16 mouse cellular contexts compared by ENCODE assay signal in the genomic region with DNA sequence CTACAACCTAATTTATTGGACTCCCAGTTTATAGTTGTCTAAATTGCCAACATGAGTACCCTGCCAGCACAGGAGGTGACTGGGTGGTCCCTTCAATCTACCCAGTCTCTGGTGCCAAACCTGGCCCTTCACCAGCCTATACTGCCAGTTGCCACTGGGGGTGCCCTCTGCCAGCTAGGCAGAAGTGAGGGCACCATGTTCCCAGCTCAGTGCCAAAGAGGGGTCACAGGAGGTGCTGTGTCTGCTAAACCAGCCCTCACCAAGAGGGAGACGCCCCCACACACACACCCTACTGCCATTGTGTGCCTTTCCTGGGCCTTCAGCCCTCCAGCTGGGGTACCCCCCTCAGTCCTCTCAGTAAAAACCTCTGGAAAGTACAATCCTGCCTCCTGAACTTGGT. TPM values are rescaled to one million over a fixed set of nuclear protein-coding genes. Genes with fewer than 3 reads are reported as not detected.
DNase-seq lines count a peak whose midpoint lies in the region; ATAC-seq and TF ChIP-seq lines count a peak whose summit lies in the region.
"Had no signal": no experiment of that assay in that cellular context is flagged by ENCODE, and none has a peak within 500 bp of the region (broad histone marks: within the 10 kb centered on the region; RNA-seq: fewer than 3 reads in every experiment).

No protein-coding gene starts in this region.

- no peak for DNase-seq in lung, embryonic 14.5 days
- DNase-seq in lung, postnatal 36 days = no peak
- DNase-seq in gastrocnemius, adult 18-20 months (ENCODE audit: low spot score) = no peak
- DNase-seq: adrenal gland, postnatal 14 days; kidney, postnatal 25 days; retina, postnatal 1 day had no signal

- 0 out of 2 replicates have a peak, but pooled peaks have one; percentile 20 for ATAC-seq in intestine, postnatal 0 days
- ATAC-seq in intestine, embryonic 15.5 days = no peak
- no peak for ATAC-seq in lung, embryonic 14.5 days (ENCODE audit: insufficient read depth)
- no peak for ATAC-seq in forebrain, embryonic 15.5 days (replicated peaks)
- ATAC-seq: inflammation-experienced regulatory T-cells, adult 6 months had no signal

- TF ChIP-seq POLR2A in ES-Bruce4 (IDR thresholded peaks at IDR 0.05; ENCODE audit: insufficient read depth, low read length) = no peak
- TF ChIP-seq POLR2A in cortical plate, adult 2 months (IDR thresholded peaks at IDR 0.05; ENCODE audit: extremely low read depth, insufficient read depth, low read length) = no peak

- no peak for TF ChIP-seq EP300 in ES-Bruce4 (IDR thresholded peaks at IDR 0.05; ENCODE audit: insufficient read depth, low read depth, low read length)

- no peak overlapping the region for H3K4me2 ChIP-seq in intestine, postnatal 0 days (replicated peaks; ENCODE audit: low read depth)
- H3K4me2 ChIP-seq in intestine, embryonic 15.5 days (replicated peaks) = no peak overlapping the region
- no peak overlapping the region for H3K4me2 ChIP-seq in lung, embryonic 14.5 days
- H3K4me2 ChIP-seq in forebrain, embryonic 15.5 days (replicated peaks) = no peak overlapping the region
- H3K4me2 ChIP-seq: embryonic facial prominence, embryonic 13.5 days had no signal

- peaks cover 7% of the 10 kb centered on the region; the same call in 1 of the 2 replicates for H3K36me3 ChIP-seq in intestine, postnatal 0 days (ENCODE audit: control insufficient read depth, insufficient read depth)
- H3K36me3 ChIP-seq in intestine, embryonic 15.5 days = no peaks in the 10 kb centered on the region
- H3K36me3 ChIP-seq in lung, embryonic 14.5 days (ENCODE audit: insufficient read depth) = 0 out of 2 replicates have a peak, but pooled peaks cover 5% of the 10 kb centered on the region
- H3K36me3 ChIP-seq in ES-Bruce4 (ENCODE audit: control insufficient read depth, insufficient read depth, low read length, poor library complexity, severe bottlenecking) = no peaks in the 10 kb centered on the region
- no peaks in the 10 kb centered on the region for H3K36me3 ChIP-seq in forebrain, embryonic 15.5 days
- H3K36me3 ChIP-seq: forebrain, embryonic 10.5 days; heart, embryonic 10.5 days had no signal

- H3K9me3 ChIP-seq in intestine, postnatal 0 days (ENCODE audit: control insufficient read depth) = no peaks in the 10 kb centered on the region
- H3K9me3 ChIP-seq in intestine, embryonic 15.5 days = no peaks in the 10 kb centered on the region
- H3K9me3 ChIP-seq in lung, embryonic 14.5 days (ENCODE audit: low read depth, low read length) = no peaks in the 10 kb centered on the region
- H3K9me3 ChIP-seq in ES-Bruce4 (replicated peaks; ENCODE audit: control insufficient read depth, insufficient read depth, low read length, poor library complexity, severe bottlenecking) = no peaks in the 10 kb centered on the region
- no peaks in the 10 kb centered on the region for H3K9me3 ChIP-seq in forebrain, embryonic 15.5 days
- H3K9me3 ChIP-seq: embryonic facial prominence, embryonic 13.5 days; forebrain, embryonic 10.5 days; heart, embryonic 10.5 days had no signal

- no peaks in the 10 kb centered on the region for H3K27me3 ChIP-seq in intestine, postnatal 0 days (replicated peaks; ENCODE audit: control insufficient read depth, insufficient read depth, low read length)
- no peaks in the 10 kb centered on the region for H3K27me3 ChIP-seq in intestine, embryonic 15.5 days (replicated peaks)
- no peaks in the 10 kb centered on the region for H3K27me3 ChIP-seq in lung, embryonic 14.5 days (ENCODE audit: insufficient read depth, low read length)
- H3K27me3 ChIP-seq in ES-Bruce4 (ENCODE audit: control insufficient read depth, insufficient read depth, low read length, poor library complexity, severe bottlenecking) = no peaks in the 10 kb centered on the region
- no peaks in the 10 kb centered on the region for H3K27me3 ChIP-seq in forebrain, embryonic 15.5 days

- 100% methylated on average over 1 of the region's 1 CpGs for WGBS in intestine, postnatal 0 days
- 53% methylated on average over 1 of the region's 1 CpGs for WGBS in intestine, embryonic 15.5 days
- WGBS in lung, embryonic 14.5 days = 63% methylated on average over 1 of the region's 1 CpGs
- 84% methylated on average over 1 of the region's 1 CpGs for WGBS in forebrain, embryonic 15.5 days

- H3K9ac ChIP-seq in intestine, postnatal 0 days (ENCODE audit: low read depth, low read length) = no peak overlapping the region
- no peak overlapping the region for H3K9ac ChIP-seq in intestine, embryonic 15.5 days
- H3K9ac ChIP-seq in lung, embryonic 14.5 days = no peak overlapping the region
- peak overlapping the region; percentile 40; the same call in 1 of the 2 replicates for H3K9ac ChIP-seq in ES-Bruce4 (ENCODE audit: low read depth, poor library complexity, severe bottlenecking)
- no peak overlapping the region for H3K9ac ChIP-seq in forebrain, embryonic 15.5 days (replicated peaks)
- H3K9ac ChIP-seq: embryonic facial prominence, embryonic 13.5 days had no signal

- no peak overlapping the region for H3K4me3 ChIP-seq in intestine, postnatal 0 days (ENCODE audit: low read depth, low read length)
- no peak overlapping the region for H3K4me3 ChIP-seq in intestine, embryonic 15.5 days (replicated peaks)
- no peak overlapping the region for H3K4me3 ChIP-seq in lung, embryonic 14.5 days (ENCODE audit: low read depth, low read length)
- H3K4me3 ChIP-seq in ES-Bruce4 (ENCODE audit: low read depth, low read length) = no peak overlapping the region
- H3K4me3 ChIP-seq in cortical plate, adult 2 months (ENCODE audit: insufficient read depth, low read length) = no peak overlapping the region
- H3K4me3 ChIP-seq in forebrain, embryonic 15.5 days = no peak overlapping the region
- H3K4me3 ChIP-seq: embryonic facial prominence, embryonic 13.5 days; forebrain, embryonic 10.5 days; heart, embryonic 10.5 days had no signal

- no peaks in the 10 kb centered on the region for H3K4me1 ChIP-seq in intestine, postnatal 0 days (replicated peaks; ENCODE audit: control insufficient read depth, insufficient read depth, low read length)
- H3K4me1 ChIP-seq in intestine, embryonic 15.5 days (replicated peaks) = no peaks in the 10 kb centered on the region
- H3K4me1 ChIP-seq in lung, embryonic 14.5 days (ENCODE audit: insufficient read depth) = no peaks in the 10 kb centered on the region
- H3K4me1 ChIP-seq in ES-Bruce4 (ENCODE audit: control insufficient read depth, insufficient read depth, low read length) = peaks cover 5% of the 10 kb centered on the region
- H3K4me1 ChIP-seq in cortical plate, adult 2 months (ENCODE audit: control insufficient read depth, insufficient read depth, low read length) = no peaks in the 10 kb centered on the region
- no peaks in the 10 kb centered on the region for H3K4me1 ChIP-seq in forebrain, embryonic 15.5 days
- H3K4me1 ChIP-seq: embryonic facial prominence, embryonic 13.5 days; forebrain, embryonic 10.5 days; heart, embryonic 10.5 days had no signal

- peak; percentile 41 for TF ChIP-seq CTCF in intestine, postnatal 0 days (IDR thresholded peaks at IDR 0.05; ENCODE audit: low read depth)
- TF ChIP-seq CTCF in lung, embryonic 14.5 days (IDR thresholded peaks at IDR 0.05; ENCODE audit: low read depth) = peak; percentile 22; the same call in 1 of the 2 replicates
- TF ChIP-seq CTCF in ES-Bruce4 (IDR thresholded peaks at IDR 0.05; ENCODE audit: low read depth, low read length) = no peak
- TF ChIP-seq CTCF in cortical plate, adult 2 months (IDR thresholded peaks at IDR 0.05; ENCODE audit: extremely low read depth, insufficient read depth, low read length) = 0 out of 2 replicates have a peak, but pooled peaks have one; percentile 11

- no peak overlapping the region for H3K27ac ChIP-seq in intestine, postnatal 0 days (ENCODE audit: low read depth, low read length)
- no peak overlapping the region for H3K27ac ChIP-seq in intestine, embryonic 15.5 days
- no peak overlapping the region for H3K27ac ChIP-seq in lung, embryonic 14.5 days (ENCODE audit: low read depth)
- H3K27ac ChIP-seq in ES-Bruce4 (ENCODE audit: insufficient read depth, low read length) = peak overlapping the region; percentile 98
- H3K27ac ChIP-seq in cortical plate, adult 2 months (ENCODE audit: insufficient read depth, low read length) = no peak overlapping the region
- no peak overlapping the region for H3K27ac ChIP-seq in forebrain, embryonic 15.5 days (replicated peaks)
- H3K27ac ChIP-seq: embryonic facial prominence, embryonic 13.5 days; forebrain, embryonic 10.5 days; heart, embryonic 10.5 days had no signal

RNA-seq across cellular contexts. Expression of gene Plxnb3, which starts 18.7 kb away (rescaled TPM):
- polyA plus RNA-seq in intestine, postnatal 0 days (2015; fragmentation: Nextera tagmentation; extraction: Ambion mirVana) = 0.22 and 0.27 TPM in 2 replicates
- polyA plus RNA-seq in intestine, embryonic 15.5 days (2015; fragmentation: Nextera tagmentation; extraction: Ambion mirVana) = 0.38 TPM in 2 replicates
- 0.32 and 0.42 TPM in 2 replicates for polyA plus RNA-seq in lung, embryonic 14.5 days (2014; fragmentation: Nextera tagmentation; extraction: Ambion mirVana)
- polyA plus RNA-seq in ES-Bruce4 (2011; ENCODE audit: insufficient read depth, insufficient read length, low read depth, missing spikeins) = not detected in 2 replicates
- 17.3 and 20.3 TPM in 2 replicates for polyA plus RNA-seq in cortical plate, adult 2 months (2012; rRNA removed)
- 0.14 and 0.15 TPM in 2 replicates for polyA plus RNA-seq in forebrain, embryonic 15.5 days (2015; fragmentation: Nextera tagmentation; extraction: Ambion mirVana)
- total RNA-seq in gastrocnemius, adult 18-20 months (2021) = under 1 TPM; 0.68 to 0.69 TPM
- polyA plus RNA-seq: forebrain, embryonic 10.5 days; inflammation-experienced regulatory T-cells, adult 6 months had no signal

RNA-seq across cellular contexts. Expression of gene Abcd1, which starts 21.8 kb away (rescaled TPM):
- 46.5 and 51.3 TPM in 2 replicates for polyA plus RNA-seq in intestine, postnatal 0 days (2015; fragmentation: Nextera tagmentation; extraction: Ambion mirVana)
- 18.5 and 20.2 TPM in 2 replicates for polyA plus RNA-seq in intestine, embryonic 15.5 days (2015; fragmentation: Nextera tagmentation; extraction: Ambion mirVana)
- 15.5 and 15.6 TPM in 2 replicates for polyA plus RNA-seq in lung, embryonic 14.5 days (2014; fragmentation: Nextera tagmentation; extraction: Ambion mirVana)
- polyA plus RNA-seq in ES-Bruce4 (2011; ENCODE audit: insufficient read depth, insufficient read length, low read depth, missing spikeins) = 8.0 and 10.3 TPM in 2 replicates
- polyA plus RNA-seq in cortical plate, adult 2 months (2012; rRNA removed) = 16.6 and 16.9 TPM in 2 replicates
- polyA plus RNA-seq in forebrain, embryonic 15.5 days (2015; fragmentation: Nextera tagmentation; extraction: Ambion mirVana) = 11.1 and 12.0 TPM in 2 replicates
- 10 to 100 TPM; 18.7 to 21.2 TPM for total RNA-seq in gastrocnemius, adult 18-20 months (2021)

RNA-seq across cellular contexts. Expression of gene Bcap31, which starts 22.2 kb away (rescaled TPM):
- polyA plus RNA-seq in intestine, postnatal 0 days (2015; fragmentation: Nextera tagmentation; extraction: Ambion mirVana) = 380 and 382 TPM in 2 replicates
- 296 and 302 TPM in 2 replicates for polyA plus RNA-seq in intestine, embryonic 15.5 days (2015; fragmentation: Nextera tagmentation; extraction: Ambion mirVana)
- 235 and 244 TPM in 2 replicates for polyA plus RNA-seq in lung, embryonic 14.5 days (2014; fragmentation: Nextera tagmentation; extraction: Ambion mirVana)
- 120 and 123 TPM in 2 replicates for polyA plus RNA-seq in ES-Bruce4 (2011; ENCODE audit: insufficient read depth, insufficient read length, low read depth, missing spikeins)
- 85.8 and 88.1 TPM in 2 replicates for polyA plus RNA-seq in cortical plate, adult 2 months (2012; rRNA removed)
- 98.3 and 101 TPM in 2 replicates for polyA plus RNA-seq in forebrain, embryonic 15.5 days (2015; fragmentation: Nextera tagmentation; extraction: Ambion mirVana)
- 10 to 100 TPM; 54.2 to 63.8 TPM for total RNA-seq in gastrocnemius, adult 18-20 months (2021)

RNA-seq across cellular contexts. Expression of gene Srpk3, which starts 36.0 kb away (rescaled TPM):
- 0.90 and 1.3 TPM in 2 replicates for polyA plus RNA-seq in intestine, postnatal 0 days (2015; fragmentation: Nextera tagmentation; extraction: Ambion mirVana)
- polyA plus RNA-seq in intestine, embryonic 15.5 days (2015; fragmentation: Nextera tagmentation; extraction: Ambion mirVana) = 1.3 and 2.0 TPM in 2 replicates
- 1.2 and 2.1 TPM in 2 replicates for polyA plus RNA-seq in lung, embryonic 14.5 days (2014; fragmentation: Nextera tagmentation; extraction: Ambion mirVana)
- polyA plus RNA-seq in ES-Bruce4 (2011; ENCODE audit: insufficient read depth, insufficient read length, low read depth, missing spikeins) = not detected in 2 replicates
- 21.1 and 23.5 TPM in 2 replicates for polyA plus RNA-seq in cortical plate, adult 2 months (2012; rRNA removed)
- 1.5 and 1.8 TPM in 2 replicates for polyA plus RNA-seq in forebrain, embryonic 15.5 days (2015; fragmentation: Nextera tagmentation; extraction: Ambion mirVana)
- total RNA-seq in gastrocnemius, adult 18-20 months (2021) = 10 to 100 TPM; 34.1 to 35.2 TPM
- total RNA-seq: megakaryocyte, adult 5-6 weeks had no signal

RNA-seq across cellular contexts. Expression of gene Idh3g, which starts 48.5 kb away (rescaled TPM):
- polyA plus RNA-seq in intestine, postnatal 0 days (2015; fragmentation: Nextera tagmentation; extraction: Ambion mirVana) = 142 and 145 TPM in 2 replicates
- 217 and 251 TPM in 2 replicates for polyA plus RNA-seq in intestine, embryonic 15.5 days (2015; fragmentation: Nextera tagmentation; extraction: Ambion mirVana)
- 210 and 219 TPM in 2 replicates for polyA plus RNA-seq in lung, embryonic 14.5 days (2014; fragmentation: Nextera tagmentation; extraction: Ambion mirVana)
- polyA plus RNA-seq in ES-Bruce4 (2011; ENCODE audit: insufficient read depth, insufficient read length, low read depth, missing spikeins) = 147 and 151 TPM in 2 replicates
- polyA plus RNA-seq in cortical plate, adult 2 months (2012; rRNA removed) = 609 and 638 TPM in 2 replicates
- 224 and 230 TPM in 2 replicates for polyA plus RNA-seq in forebrain, embryonic 15.5 days (2015; fragmentation: Nextera tagmentation; extraction: Ambion mirVana)
- 100 to 1,000 TPM; 375 to 389 TPM for total RNA-seq in gastrocnemius, adult 18-20 months (2021)

Comparison
In these comparisons a context has a peak if more than half of its experiments do, and no peak if none do; other contexts are left out.
1. RNA of gene Plxnb3, which starts 18.7 kb away (polyA plus RNA-seq): 17.3 to 20.3 TPM in cortical plate, adult 2 months; 0.38 TPM in intestine, embryonic 15.5 days, 0.32 to 0.42 TPM in lung, embryonic 14.5 days, 0.22 to 0.27 TPM in intestine, postnatal 0 days, 0.14 to 0.15 TPM in forebrain, embryonic 15.5 days and not detected in ES-Bruce4; every median in the first group is over 10 times any median in the second.